Mouse (Mus musculus) heart, embryonic 12.5 days (tissue): Measurements from ENCODE around the gene Tmem39a. TPM values are rescaled to one million over a fixed set of nuclear protein-coding genes. Genes with fewer than 3 reads are reported as not detected.

Source experiments
- ATAC-seq: fragments of 200-750 bp; cut with Nextera tagmentation; 2 replicates; pipeline ENCODE4 v1.8.0; 2017; ENCODE audit warnings: moderate TSS enrichment, moderate library complexity; ENCODE audit not compliant: insufficient number of reproducible peaks, low FRiP score
- H3K27ac ChIP-seq: fragments of 300-500 bp; sonication (generic); 2 replicates; pipeline ENCODE4 v1.5.1; 2016; ENCODE audit warnings: mild to moderate bottlenecking, moderate library complexity; ENCODE audit not compliant: poor library complexity, severe bottlenecking
- H3K27me3 ChIP-seq: fragments of 300-500 bp; sonication (generic); replicated peaks from 2 replicates; pipeline ENCODE4 v1.6.1; 2016; ENCODE audit warnings: mild to moderate bottlenecking, moderate library complexity
- H3K36me3 ChIP-seq: fragments of 300-500 bp; sonication (generic); 2 replicates; pipeline ENCODE4 v1.6.1; 2016; ENCODE audit warnings: mild to moderate bottlenecking, moderate library complexity
- H3K4me1 ChIP-seq: fragments of 300-500 bp; sonication (generic); replicated peaks from 2 replicates; pipeline ENCODE4 v1.6.1; 2016; ENCODE audit warnings: mild to moderate bottlenecking
- H3K4me2 ChIP-seq: fragments of 300-500 bp; sonication (generic); 2 replicates; pipeline ENCODE4 v1.6.1; 2016; ENCODE audit warnings: mild to moderate bottlenecking, moderate library complexity
- H3K4me3 ChIP-seq: fragments of 300-500 bp; sonication (generic); 2 replicates; pipeline ENCODE4 v1.5.1; 2016; ENCODE audit warnings: mild to moderate bottlenecking
- H3K9ac ChIP-seq: fragments of 300-500 bp; sonication (generic); 2 replicates; pipeline ENCODE4 v1.6.1; 2016; ENCODE audit warnings: mild to moderate bottlenecking, moderate library complexity
- H3K9me3 ChIP-seq: fragments of 300-500 bp; sonication (generic); replicated peaks from 2 replicates; pipeline ENCODE4 v1.6.1; 2016; ENCODE audit warnings: mild to moderate bottlenecking, moderate library complexity
- WGBS: fragments of 180-500 bp; shearing (Covaris S2); methylation state at CpG from one replicate; pipeline ENCODE4 v1.1.7; 2016; 5-methylcytosine and 5-hydroxymethylcytosine counted together
- polyA plus RNA-seq: library from polyadenylated mRNA; unstranded; fragments of >200 nt; fragmentation: Nextera tagmentation; extraction: Ambion mirVana; gene quantifications from 2 replicates; pipeline ENCODE4 v1.2.1, GENCODE M21; 2016

Tmem39a gene
- polyA plus RNA-seq, 1 experiment from 2014 or later = 74.5 TPM

DNA sequence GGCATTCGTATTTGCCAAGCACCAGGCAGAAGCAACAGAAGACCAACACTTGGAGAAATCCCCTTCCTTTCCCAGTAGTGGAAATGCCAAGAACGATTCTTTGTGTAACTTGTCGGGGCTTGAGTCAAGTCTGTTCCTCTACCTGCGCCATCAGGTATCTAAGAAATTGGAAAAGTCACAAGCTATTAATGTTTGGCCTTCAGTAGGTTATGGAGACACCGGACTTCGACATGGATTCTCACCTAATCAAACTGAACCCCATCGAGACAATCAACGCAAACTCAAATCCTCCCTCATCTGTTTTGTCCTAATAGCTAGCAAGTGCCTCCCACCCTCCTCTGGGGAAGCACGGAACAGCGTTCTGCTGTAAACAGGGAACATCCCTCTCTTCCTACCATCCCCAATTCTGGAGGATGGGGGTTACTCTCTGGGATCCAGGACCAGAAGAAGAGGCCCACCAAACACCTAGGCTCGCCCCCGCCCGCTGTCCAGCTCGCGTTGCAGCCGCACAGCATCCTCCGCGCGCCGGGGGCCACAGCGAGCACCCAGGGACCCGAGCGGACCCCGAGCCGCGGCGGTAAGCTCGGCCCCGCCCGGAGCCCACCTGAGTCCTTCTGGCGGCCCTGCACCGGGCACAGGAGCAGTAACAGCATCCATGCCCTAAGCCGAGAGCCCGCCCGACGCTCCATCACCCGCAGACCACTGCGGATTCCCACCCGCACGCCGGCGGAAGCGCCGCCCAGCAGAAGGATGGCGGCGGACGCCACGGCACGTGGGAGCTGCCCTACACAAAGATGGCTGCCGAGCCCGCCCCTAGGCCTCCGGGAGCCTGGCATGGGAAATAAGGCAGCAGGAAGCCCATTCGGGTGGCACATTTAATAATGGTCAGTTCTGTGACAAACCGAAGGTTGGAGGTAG is 8.8 kb upstream of the Tmem39a start, which contains the start of gene Poglut1:
Poglut1 (minus strand) TSS at position 780 of the 918 bp plus-strand sequence.
- H3K4me2 ChIP-seq = peak within 1 kb of the TSS; percentile 77
- H3K27me3 ChIP-seq = peaks cover 14% of the 10 kb centered on the region
- H3K27ac ChIP-seq = no peak within 1 kb of the TSS
- no peaks in the 10 kb centered on the region for H3K9me3 ChIP-seq
- H3K4me1 ChIP-seq = peaks cover 8% of the 10 kb centered on the region; the same call in 1 of the 2 replicates
- peaks cover 25% of the 10 kb centered on the region for H3K36me3 ChIP-seq
- peak within 1 kb of the TSS; percentile 75 for H3K9ac ChIP-seq
- ATAC-seq = peak; percentile 85
- peak within 1 kb of the TSS; percentile 66 for H3K4me3 ChIP-seq
- WGBS = 3% methylated on average over 54 of the region's 54 CpGs

DNA sequence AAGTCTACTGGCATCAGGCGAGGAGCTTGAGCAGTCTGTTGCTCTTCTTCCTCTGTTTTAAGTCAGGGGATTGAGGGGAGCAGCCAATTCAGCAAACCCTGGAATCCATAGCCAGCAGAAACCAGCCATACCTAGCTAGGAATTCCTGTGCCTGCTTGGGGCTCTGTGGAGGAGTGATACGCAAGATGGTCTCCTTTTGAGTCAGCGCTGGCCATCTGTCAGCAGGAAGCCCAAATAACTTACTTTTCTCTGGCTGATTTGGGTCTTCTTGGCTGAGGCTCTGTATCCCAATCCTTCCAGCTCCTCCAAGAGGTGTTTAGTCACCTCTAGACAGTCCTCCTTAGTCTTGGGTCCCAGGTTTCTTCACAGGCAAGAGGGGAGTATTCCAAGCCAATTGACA is 2.5 kb upstream of the Tmem39a start:
- Histone ChIP-seq H3K9ac (no peak overlapping the region), H3K27me3 (peaks cover 48% of the 10 kb centered on the region), H3K4me1 (no peaks in the 10 kb centered on the region), H3K4me2 (no peak overlapping the region), H3K27ac (no peak overlapping the region), H3K36me3 (no peaks in the 10 kb centered on the region), H3K4me3 (no peak overlapping the region), H3K9me3 (no peaks in the 10 kb centered on the region)
- 73% methylated on average over 3 of the region's 3 CpGs for WGBS
- no peak for ATAC-seq

DNA sequence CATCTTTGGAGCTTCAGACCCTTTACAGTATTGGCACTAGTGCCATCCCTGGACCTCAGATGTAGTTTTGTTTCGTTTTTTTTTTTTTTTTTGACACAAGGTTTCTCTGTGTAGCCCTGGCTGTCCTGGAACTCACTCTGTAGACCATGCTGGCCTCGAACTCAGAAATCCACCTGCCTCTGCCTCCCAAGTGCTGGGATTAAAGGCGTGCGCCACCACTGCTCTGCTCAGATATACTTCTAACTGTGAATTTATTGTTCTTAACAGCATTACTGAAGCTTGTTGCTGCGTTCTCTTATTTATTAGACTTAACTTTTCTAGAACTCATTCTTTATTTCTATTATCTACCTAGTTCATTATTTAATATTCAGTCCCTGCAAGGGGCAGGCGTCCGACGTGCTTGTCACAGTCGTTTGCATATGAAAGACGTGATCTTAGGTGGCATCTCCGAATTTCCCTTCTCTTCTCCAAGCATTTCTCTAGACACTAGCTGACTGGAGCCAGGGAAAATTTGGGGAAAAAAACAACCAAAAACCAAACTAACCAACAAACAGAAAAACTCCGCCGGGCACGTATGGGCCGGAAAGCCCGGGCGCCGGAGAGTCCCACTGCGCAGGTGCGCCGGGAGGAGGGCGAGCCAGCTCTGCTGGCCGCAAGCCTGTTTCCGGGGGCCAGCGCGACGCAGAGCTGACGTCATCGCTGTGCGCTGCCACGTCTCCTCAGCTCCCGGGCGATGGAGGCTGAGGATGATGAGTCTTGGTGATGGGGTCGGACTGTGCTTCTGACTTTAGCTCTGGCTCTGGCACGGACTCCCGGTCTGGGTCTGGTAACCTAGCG is 3.9 kb downstream of the Tmem39a start:
- H3K27me3 ChIP-seq = peaks cover 15% of the 10 kb centered on the region
- ATAC-seq = peak; percentile 96
- H3K4me3 ChIP-seq = peak overlapping the region; percentile 83
- peaks cover 23% of the 10 kb centered on the region for H3K36me3 ChIP-seq
- no peaks in the 10 kb centered on the region for H3K9me3 ChIP-seq
- H3K9ac ChIP-seq = peak overlapping the region; percentile 86
- peaks cover 16% of the 10 kb centered on the region for H3K4me1 ChIP-seq
- peak overlapping the region; percentile 68 for H3K4me2 ChIP-seq
- peak overlapping the region; percentile 87 for H3K27ac ChIP-seq
- 7% methylated on average over 37 of the region's 37 CpGs for WGBS

DNA sequence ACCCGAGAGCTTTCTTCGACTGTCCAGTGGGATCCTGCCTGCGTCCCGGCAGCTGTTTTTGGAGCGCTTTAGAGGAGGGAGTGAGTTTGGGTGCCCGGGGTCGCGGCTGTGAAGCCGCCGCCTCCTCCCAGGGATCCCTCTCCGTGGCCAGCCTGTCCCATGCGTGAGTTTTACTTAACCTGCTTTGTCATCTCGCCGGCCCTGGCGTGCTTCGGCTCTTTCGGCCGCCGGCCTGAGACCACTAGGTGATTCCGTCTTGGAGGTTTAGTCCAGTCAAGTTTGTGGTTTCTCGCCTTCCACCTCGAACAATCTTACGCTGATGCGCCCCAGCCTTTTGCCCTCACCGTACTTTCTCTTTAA is 4.5 kb downstream of the Tmem39a start:
- H3K4me2 ChIP-seq = peak overlapping the region; percentile 68
- H3K36me3 ChIP-seq = peaks cover 26% of the 10 kb centered on the region
- peaks cover 15% of the 10 kb centered on the region for H3K27me3 ChIP-seq
- peak overlapping the region; percentile 86 for H3K9ac ChIP-seq
- peak overlapping the region; percentile 83 for H3K4me3 ChIP-seq
- peak; percentile 79 for ATAC-seq
- H3K9me3 ChIP-seq = no peaks in the 10 kb centered on the region
- H3K27ac ChIP-seq = peak overlapping the region; percentile 87
- H3K4me1 ChIP-seq = peaks cover 16% of the 10 kb centered on the region
- WGBS = under 1% methylated on average over 25 of the region's 25 CpGs

DNA sequence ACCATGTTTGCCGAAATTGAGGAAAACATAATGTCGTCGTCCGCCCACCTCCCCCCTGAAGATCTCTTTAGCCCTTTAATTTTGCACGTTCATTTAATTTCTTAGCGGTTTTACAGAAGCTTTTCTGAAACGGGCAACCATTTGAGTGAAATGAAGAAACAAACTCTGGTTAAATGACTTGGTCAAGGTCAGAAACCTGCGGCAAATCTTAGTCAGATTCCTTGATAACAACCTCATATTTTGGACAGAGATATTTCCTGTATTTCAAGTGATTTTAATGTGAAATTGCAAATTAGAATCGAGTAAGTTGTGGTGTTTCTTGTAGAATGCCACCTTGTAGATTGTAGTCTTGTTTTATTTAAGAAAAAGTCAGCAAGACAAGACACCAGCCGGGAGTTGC is 5.0 kb downstream of the Tmem39a start:
- Histone ChIP-seq H3K4me3 (peak overlapping the region; percentile 83), H3K36me3 (peaks cover 32% of the 10 kb centered on the region), H3K9me3 (no peaks in the 10 kb centered on the region), H3K4me1 (peaks cover 16% of the 10 kb centered on the region), H3K9ac (peak overlapping the region; percentile 86), H3K27me3 (peaks cover 14% of the 10 kb centered on the region), H3K4me2 (peak overlapping the region; percentile 68), H3K27ac (no peak overlapping the region)
- 25% methylated on average over 10 of the region's 10 CpGs for WGBS
- no peak for ATAC-seq

DNA sequence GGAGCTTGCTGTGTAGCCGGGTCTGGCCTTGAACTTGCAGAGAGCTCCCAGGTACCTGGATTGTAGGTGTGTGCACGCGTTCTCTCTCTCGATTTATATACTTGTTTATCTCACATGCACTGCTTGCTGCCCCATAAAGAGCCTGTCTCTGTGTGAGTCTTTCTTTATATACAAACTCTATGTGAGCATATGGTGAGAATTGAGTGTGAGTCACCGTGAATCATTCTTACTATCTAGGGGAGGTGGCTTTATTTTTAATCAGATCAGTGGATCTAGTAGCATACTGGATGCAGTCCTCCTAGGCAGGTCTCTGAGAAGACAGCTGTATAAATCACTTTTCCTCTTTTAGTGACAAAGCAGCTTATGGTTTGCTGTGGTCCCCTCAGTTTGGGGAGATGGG is 9.7 kb downstream of the Tmem39a start:
- Histone ChIP-seq H3K4me1 (peaks cover 16% of the 10 kb centered on the region), H3K36me3 (peaks cover 70% of the 10 kb centered on the region)
- 96% methylated on average over 5 of the region's 5 CpGs for WGBS

DNA sequence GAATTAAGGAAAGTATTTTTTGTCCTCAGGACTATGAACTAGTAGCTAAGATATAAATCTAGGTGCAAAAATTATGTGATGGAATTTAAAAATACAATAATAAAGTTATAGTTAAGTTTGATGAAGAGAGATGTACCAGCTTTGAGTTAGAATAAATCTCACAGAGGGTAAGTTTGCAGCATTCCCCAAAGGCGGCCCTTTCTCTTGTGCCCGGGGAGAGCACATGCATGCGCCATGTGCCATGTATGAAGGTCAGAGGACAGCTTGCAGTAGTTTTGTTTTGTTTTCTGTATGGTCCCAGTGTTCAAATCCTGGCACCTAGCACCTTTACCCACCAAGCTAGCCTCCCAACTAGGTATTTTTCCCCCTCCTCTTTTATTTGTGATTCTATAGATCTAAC is 13.0 kb downstream of the Tmem39a start:
- H3K4me2 ChIP-seq = no peak overlapping the region
- no peak overlapping the region for H3K4me3 ChIP-seq
- 97% methylated on average over 3 of the region's 3 CpGs for WGBS
- ATAC-seq = no peak
- H3K27me3 ChIP-seq = no peaks in the 10 kb centered on the region
- H3K4me1 ChIP-seq = no peaks in the 10 kb centered on the region
- peaks cover 67% of the 10 kb centered on the region for H3K36me3 ChIP-seq
- no peak overlapping the region for H3K27ac ChIP-seq
- H3K9me3 ChIP-seq = no peaks in the 10 kb centered on the region
- no peak overlapping the region for H3K9ac ChIP-seq

More for the DNA sequence above, 9.7 kb downstream of the Tmem39a start:
- ATAC-seq = no peak
- no peak overlapping the region for H3K27ac ChIP-seq
- no peak overlapping the region for H3K9ac ChIP-seq
- no peak overlapping the region for H3K4me3 ChIP-seq
- no peaks in the 10 kb centered on the region for H3K9me3 ChIP-seq
- H3K4me2 ChIP-seq = no peak overlapping the region
- H3K27me3 ChIP-seq = no peaks in the 10 kb centered on the region

DNA sequence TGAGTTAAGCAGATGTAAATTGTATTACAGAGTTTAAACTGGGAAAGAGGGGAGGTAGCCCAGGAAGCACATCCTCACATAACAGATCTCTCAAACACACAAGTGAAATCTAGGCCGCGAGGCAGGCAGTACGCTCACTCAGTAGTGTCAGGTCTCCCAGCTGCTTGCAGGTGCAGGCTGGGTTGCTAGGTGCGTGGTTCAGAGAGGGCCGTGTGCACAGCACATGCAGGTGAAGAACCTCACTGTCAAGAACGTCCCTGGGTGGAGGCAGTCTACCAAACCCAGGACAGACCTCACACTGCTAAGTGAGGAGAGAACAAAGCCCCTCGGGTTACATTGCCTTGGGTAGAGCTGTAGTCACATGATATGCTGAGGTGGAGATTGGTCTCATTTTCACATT is 26.3 kb downstream of the Tmem39a start:
- ATAC-seq = no peak
- Histone ChIP-seq H3K9ac (no peak overlapping the region), H3K4me2 (no peak overlapping the region), H3K4me1 (no peaks in the 10 kb centered on the region), H3K27ac (no peak overlapping the region), H3K36me3 (peaks cover 86% of the 10 kb centered on the region), H3K9me3 (no peaks in the 10 kb centered on the region), H3K4me3 (no peak overlapping the region), H3K27me3 (no peaks in the 10 kb centered on the region)
- WGBS = 90% methylated on average over 7 of the region's 7 CpGs

DNA sequence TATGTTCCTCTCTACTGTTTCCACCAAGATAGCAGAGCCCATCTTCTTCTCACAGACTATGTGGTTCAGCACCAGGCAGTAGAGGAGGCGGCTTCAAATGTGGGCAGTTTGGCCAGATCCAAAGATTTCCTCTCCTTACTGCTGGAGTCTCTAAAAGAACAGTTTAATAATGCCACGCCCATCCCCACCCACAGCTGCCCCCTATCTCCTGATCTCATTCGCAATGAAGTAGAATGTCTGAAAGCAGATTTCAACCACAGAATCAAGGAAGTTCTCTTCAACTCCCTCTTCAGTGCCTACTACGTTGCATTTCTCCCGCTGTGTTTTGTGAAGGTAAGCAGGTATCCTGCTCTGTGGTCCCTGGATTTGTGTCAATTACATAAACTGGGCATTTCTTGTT is 26.7 kb downstream of the Tmem39a start:
- no peaks in the 10 kb centered on the region for H3K9me3 ChIP-seq
- no peak overlapping the region for H3K9ac ChIP-seq
- no peak for ATAC-seq
- peaks cover 85% of the 10 kb centered on the region for H3K36me3 ChIP-seq
- H3K4me1 ChIP-seq = no peaks in the 10 kb centered on the region
- no peak overlapping the region for H3K4me2 ChIP-seq
- H3K27me3 ChIP-seq = no peaks in the 10 kb centered on the region
- no peak overlapping the region for H3K27ac ChIP-seq
- WGBS = 84% methylated on average over 5 of the region's 5 CpGs
- H3K4me3 ChIP-seq = no peak overlapping the region

DNA sequence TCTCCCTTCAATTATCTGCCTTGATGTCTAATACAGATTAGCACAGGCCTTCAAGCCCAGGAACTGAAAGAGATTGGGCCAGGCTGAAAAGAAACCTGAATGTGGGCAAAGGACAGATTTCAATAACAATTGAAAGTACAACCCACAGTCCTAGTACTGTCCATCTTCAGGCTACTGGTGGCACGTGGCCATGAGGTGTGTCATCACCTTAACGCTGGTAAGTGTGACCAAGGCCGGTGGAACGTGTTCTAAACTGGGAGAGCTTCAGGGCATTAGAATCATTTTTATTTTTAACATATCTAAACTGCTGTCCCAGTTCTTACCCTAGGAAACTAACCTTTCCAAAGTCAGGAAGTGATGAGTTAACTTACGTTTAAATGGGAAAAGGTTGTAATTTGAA is 28.7 kb downstream of the Tmem39a start:
- ATAC-seq = no peak
- Histone ChIP-seq H3K4me3 (no peak overlapping the region), H3K27me3 (no peaks in the 10 kb centered on the region), H3K27ac (no peak overlapping the region), H3K9ac (no peak overlapping the region), H3K36me3 (peaks cover 82% of the 10 kb centered on the region), H3K4me2 (no peak overlapping the region), H3K9me3 (no peaks in the 10 kb centered on the region), H3K4me1 (no peaks in the 10 kb centered on the region)
- 73% methylated on average over 5 of the region's 5 CpGs for WGBS

DNA sequence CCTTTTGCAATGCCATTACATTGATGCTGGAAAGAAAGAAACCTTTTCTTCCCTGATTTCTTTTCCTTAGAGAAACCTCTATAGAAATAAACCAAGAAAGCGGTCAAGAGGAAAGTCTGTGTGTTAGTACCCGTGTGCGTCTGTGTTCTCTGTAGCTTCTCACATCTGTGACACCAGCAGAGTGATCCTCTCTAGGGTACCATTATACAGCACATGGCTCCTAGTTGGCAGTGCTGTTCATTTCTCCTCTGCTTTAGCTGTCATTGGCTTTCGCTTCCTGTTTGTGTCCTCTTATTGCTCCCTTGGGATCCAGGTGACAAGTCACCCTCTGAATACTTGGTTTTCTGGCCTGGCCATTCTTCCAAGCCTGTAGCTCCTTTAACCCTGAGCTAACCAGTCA is 29.1 kb downstream of the Tmem39a start:
- 94% methylated on average over 4 of the region's 4 CpGs for WGBS
- H3K36me3 ChIP-seq = peaks cover 82% of the 10 kb centered on the region
- no peak overlapping the region for H3K4me2 ChIP-seq
- H3K27ac ChIP-seq = no peak overlapping the region
- H3K9me3 ChIP-seq = no peaks in the 10 kb centered on the region
- H3K9ac ChIP-seq = no peak overlapping the region
- H3K27me3 ChIP-seq = no peaks in the 10 kb centered on the region
- no peak overlapping the region for H3K4me3 ChIP-seq
- ATAC-seq = no peak
- no peaks in the 10 kb centered on the region for H3K4me1 ChIP-seq
